Mouse (Mus musculus): Measurements from ENCODE around the gene Sult1e1. TPM values are rescaled to one million over a fixed set of nuclear protein-coding genes. Genes with fewer than 3 reads are reported as not detected.

Gene Sult1e1
- total and polyA plus RNA-seq, 3 experiments: not detected

DNA sequence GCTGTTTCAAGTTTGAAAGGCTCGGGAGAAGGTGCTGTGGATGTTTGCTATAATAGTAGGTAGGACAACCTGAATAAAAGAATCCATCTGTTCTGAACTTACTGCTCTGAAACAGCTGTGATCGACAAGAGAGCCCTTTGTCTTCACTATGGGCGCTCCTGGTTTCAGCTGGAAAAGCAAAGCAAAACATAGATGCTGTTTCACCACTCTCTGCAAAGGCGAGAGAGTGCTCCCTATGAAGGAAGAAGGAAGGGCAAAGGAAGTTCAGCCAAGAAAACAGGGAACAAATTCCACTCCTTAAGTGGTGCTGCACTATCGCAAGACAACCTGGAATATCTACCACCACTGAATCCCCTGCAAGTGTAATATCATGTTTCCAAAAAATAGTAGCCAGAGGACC lies 17.9 kb downstream of the Sult1e1 start (continued):
- TF ChIP-seq UBTF (IDR thresholded peaks at IDR 0.05; ENCODE audit: borderline replicate concordance, insufficient read depth, low read depth, low read length): no peak
- TF ChIP-seq RAD21 (IDR thresholded peaks at IDR 0.05; ENCODE audit: low read depth, low read length): no peak
- no peak for TF ChIP-seq CHD2 (IDR thresholded peaks at IDR 0.05; ENCODE audit: low read length)
- TF ChIP-seq KAT2A (conservative IDR thresholded peaks at IDR 0.05; ENCODE audit: low read depth, low read length): no peak

DNA sequence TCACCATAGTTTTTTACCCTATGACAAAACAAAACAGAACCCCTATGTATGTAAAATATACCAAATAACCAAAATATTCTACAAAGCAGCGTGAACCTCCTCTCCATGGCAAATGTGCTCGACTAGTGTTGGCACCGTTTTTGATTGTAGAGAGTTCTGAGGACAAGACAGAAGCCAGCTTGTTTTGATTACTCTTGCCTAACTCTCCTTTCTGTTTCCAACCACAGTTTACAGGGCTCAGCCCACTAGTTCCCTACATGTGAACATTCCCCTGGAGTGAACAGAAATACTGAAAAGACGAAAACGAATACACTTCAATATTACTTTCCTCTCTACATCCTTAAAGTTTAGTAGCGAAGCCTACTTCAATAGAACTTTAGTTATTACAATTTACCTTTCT lies 18.6 kb downstream of the Sult1e1 start:
- TF ChIP-seq ETS1 (IDR thresholded peaks at IDR 0.05; ENCODE audit: low read depth, low read length) (no peak), MAX (IDR thresholded peaks at IDR 0.05; ENCODE audit: low read length) (no peak), TCF12 (IDR thresholded peaks at IDR 0.05; ENCODE audit: low read depth, low read length) (no peak), CHD2 (IDR thresholded peaks at IDR 0.05; ENCODE audit: low read length) (no peak), ZNF384 (IDR thresholded peaks at IDR 0.05; ENCODE audit: low read depth, low read length) (no peak), KAT2A (conservative IDR thresholded peaks at IDR 0.05; ENCODE audit: low read depth, low read length) (no peak), USF1 (IDR thresholded peaks at IDR 0.05; ENCODE audit: low read depth, low read length) (no peak), MXI1 (IDR thresholded peaks at IDR 0.05; ENCODE audit: low read depth, low read length) (no peak), RCOR1 (IDR thresholded peaks at IDR 0.05; ENCODE audit: low read depth, low read length) (no peak)
- H3K9ac ChIP-seq (ENCODE audit: control insufficient read depth, low read depth, low read length, poor library complexity, severe bottlenecking): no peak overlapping the region
- no peaks in the 10 kb centered on the region for H3K4me1 ChIP-seq (ENCODE audit: control insufficient read depth in 1 of 2, insufficient read depth in 2 of 2, low read length in 2 of 2)
- H3K36me3 ChIP-seq (ENCODE audit: control insufficient read depth in 1 of 2, insufficient read depth in 2 of 2, low read length in 2 of 2): no peaks in the 10 kb centered on the region
- H3K27me3 ChIP-seq (ENCODE audit: control insufficient read depth in 1 of 2, insufficient read depth in 2 of 2, low read length in 2 of 2): no peaks in the 10 kb centered on the region
- no peak overlapping the region for H3K4me3 ChIP-seq (ENCODE audit: control insufficient read depth in 1 of 2, insufficient read depth in 1 of 2, low read depth in 2 of 2, low read length in 2 of 2)
- H3K27ac ChIP-seq (ENCODE audit: control insufficient read depth, low read depth, low read length): no peak overlapping the region
- no peaks in the 10 kb centered on the region for H3K79me2 ChIP-seq (ENCODE audit: control insufficient read depth, insufficient read depth, low read length, poor library complexity)
- no peak for DNase-seq (ENCODE audit: low read depth, low spot score)
- H3K9me3 ChIP-seq (replicated peaks; ENCODE audit: insufficient read depth, low read length): no peaks in the 10 kb centered on the region

DNA sequence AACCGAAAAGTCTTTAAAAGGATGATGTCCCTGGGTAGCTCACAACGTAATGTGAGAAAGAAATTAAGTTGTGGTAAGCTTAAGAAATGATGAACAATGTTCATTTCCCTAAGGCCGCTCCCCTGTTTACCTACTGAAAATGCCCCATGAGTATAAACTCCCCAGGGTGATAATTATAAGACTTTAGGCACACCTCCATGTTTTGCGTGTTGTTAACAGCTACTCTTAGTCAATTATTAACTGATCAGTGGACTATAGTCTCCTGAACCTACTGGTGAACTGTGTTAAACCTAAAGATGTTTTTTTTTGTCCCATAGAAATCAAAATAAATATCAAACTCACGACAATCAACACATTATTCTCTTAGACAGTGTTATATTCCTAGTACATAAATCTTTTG lies 22.5 kb downstream of the Sult1e1 start, which contains the start of gene Sult1d1:
TSS of gene Sult1d1 (minus strand) at position 183 of the 400 bp plus-strand sequence.
- TF ChIP-seq JUND (IDR thresholded peaks at IDR 0.05; ENCODE audit: low read depth, low read length) (no peak), HCFC1 (IDR thresholded peaks at IDR 0.05; ENCODE audit: low read depth, low read length) (no peak), MAX (IDR thresholded peaks at IDR 0.05; ENCODE audit: low read length) (no peak), TBP (IDR thresholded peaks at IDR 0.05; ENCODE audit: low read depth, low read length) (no peak), POLR2AphosphoS2 (IDR thresholded peaks at IDR 0.05; ENCODE audit: low read length) (no peak), ZC3H11A (IDR thresholded peaks at IDR 0.05; ENCODE audit: low read depth, low read length) (no peak), MAZ (IDR thresholded peaks at IDR 0.05; ENCODE audit: low read depth, low read length) (no peak), POLR2AphosphoS5 (IDR thresholded peaks at IDR 0.05; ENCODE audit: borderline replicate concordance, low read depth, low read length) (no peak), CHD1 (IDR thresholded peaks at IDR 0.05; ENCODE audit: low read depth, low read length) (no peak), RAD21 (IDR thresholded peaks at IDR 0.05; ENCODE audit: low read depth, low read length) (no peak), SIN3A (IDR thresholded peaks at IDR 0.05; ENCODE audit: low read length) (no peak), USF1 (IDR thresholded peaks at IDR 0.05; ENCODE audit: low read depth, low read length) (no peak), SMC3 (IDR thresholded peaks at IDR 0.05; ENCODE audit: low read depth, low read length) (no peak), MXI1 (IDR thresholded peaks at IDR 0.05; ENCODE audit: low read depth, low read length) (no peak), ETS1 (IDR thresholded peaks at IDR 0.05; ENCODE audit: low read depth, low read length) (no peak), POLR2A (IDR thresholded peaks at IDR 0.05; ENCODE audit: control insufficient read depth in 1 of 2, insufficient read depth in 1 of 2, low read depth in 1 of 2, low read length in 2 of 2, poor library complexity in 1 of 2) (no peak)
- DNase-seq (ENCODE audit: low read depth, low spot score): no peak
- Histone ChIP-seq H3K4me1 (ENCODE audit: control insufficient read depth in 1 of 2, insufficient read depth in 2 of 2, low read length in 2 of 2) (no peaks in the 10 kb centered on the region), H3K9ac (ENCODE audit: control insufficient read depth, low read depth, low read length, poor library complexity, severe bottlenecking) (no peak within 1 kb of the TSS), H3K79me2 (ENCODE audit: control insufficient read depth, insufficient read depth, low read length, poor library complexity) (no peaks in the 10 kb centered on the region), H3K36me3 (ENCODE audit: control insufficient read depth in 1 of 2, insufficient read depth in 2 of 2, low read length in 2 of 2) (no peaks in the 10 kb centered on the region), H3K9me3 (replicated peaks; ENCODE audit: insufficient read depth, low read length) (no peaks in the 10 kb centered on the region), H3K27me3 (ENCODE audit: control insufficient read depth in 1 of 2, insufficient read depth in 2 of 2, low read length in 2 of 2) (no peaks in the 10 kb centered on the region), H3K27ac (ENCODE audit: control insufficient read depth, low read depth, low read length) (no peak within 1 kb of the TSS), H3K4me3 (ENCODE audit: control insufficient read depth in 1 of 2, insufficient read depth in 1 of 2, low read depth in 2 of 2, low read length in 2 of 2) (no peak within 1 kb of the TSS)

All from MEL (cell line).